Mouse (Mus musculus) layer of hippocampus, adult 9-10 months (tissue): ENCODE data around the gene Epha3.

Experiments used
- DNase-seq: peaks from one replicate; pipeline ENCODE4 v3.0.0; 2022; ENCODE audit warnings: low spot score

The Epha3 gene

DNA sequence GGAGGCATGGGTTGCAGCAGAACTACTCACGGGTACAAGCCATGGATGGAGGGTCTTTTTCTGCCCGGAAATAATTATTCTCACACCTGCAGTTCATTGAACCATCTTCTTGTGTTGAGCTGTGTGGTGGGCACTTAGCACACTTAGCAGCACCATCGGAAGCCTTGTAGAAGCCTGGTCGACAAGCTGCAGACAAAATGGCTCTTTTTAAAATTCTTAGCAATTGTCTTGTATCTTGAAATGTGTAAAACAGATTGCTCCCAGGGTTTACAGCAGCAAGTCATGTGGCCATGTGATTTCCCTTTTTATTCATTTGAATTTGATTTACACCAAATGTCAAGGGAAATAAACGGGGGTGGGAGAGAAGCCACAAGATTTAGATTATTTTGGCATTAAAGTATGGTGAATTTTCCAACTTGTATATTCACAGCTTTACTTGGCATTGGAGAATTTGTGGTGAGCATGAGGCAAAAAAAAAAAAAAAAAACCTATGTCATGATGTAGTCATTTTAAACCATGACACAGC lies 210.5 kb downstream of the Epha3 start:
- DNase-seq: no peak

- no peak for DNase-seq
Observed at GRCm38 (mm10) chr16:63650760-63651159, 213.2 kb downstream of the Epha3 start.

DNA sequence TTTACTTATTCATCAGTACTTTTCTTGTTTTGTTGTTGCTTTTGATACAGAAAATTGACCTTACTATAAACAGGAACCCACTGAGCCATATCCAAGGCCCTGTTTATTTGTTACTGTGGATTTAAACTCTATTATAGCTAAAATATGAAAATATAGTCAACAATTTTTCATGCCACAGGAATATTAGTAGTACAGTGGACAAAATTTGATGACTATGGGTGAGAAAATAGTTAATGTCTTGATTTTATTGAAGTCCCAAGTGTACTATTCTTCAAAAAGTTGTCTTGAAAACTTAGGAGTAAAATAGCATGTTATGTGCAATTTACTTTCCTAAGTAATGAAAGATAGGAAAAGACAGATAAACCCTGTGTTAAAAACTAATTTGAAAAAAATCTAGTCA lies 217.4 kb downstream of the Epha3 start:
- DNase-seq: no peak

- DNase-seq: no peak
Observed at GRCm38 (mm10) chr16:63642641-63643040, 221.3 kb downstream of the Epha3 start.

GRCm38 (mm10) chr16:63641603-63642002 lies 222.4 kb downstream of the Epha3 start:
- DNase-seq: no peak

GRCm38 (mm10) chr16:63638701-63639100 lies 225.3 kb downstream of the Epha3 start:
- DNase-seq: no peak

DNA sequence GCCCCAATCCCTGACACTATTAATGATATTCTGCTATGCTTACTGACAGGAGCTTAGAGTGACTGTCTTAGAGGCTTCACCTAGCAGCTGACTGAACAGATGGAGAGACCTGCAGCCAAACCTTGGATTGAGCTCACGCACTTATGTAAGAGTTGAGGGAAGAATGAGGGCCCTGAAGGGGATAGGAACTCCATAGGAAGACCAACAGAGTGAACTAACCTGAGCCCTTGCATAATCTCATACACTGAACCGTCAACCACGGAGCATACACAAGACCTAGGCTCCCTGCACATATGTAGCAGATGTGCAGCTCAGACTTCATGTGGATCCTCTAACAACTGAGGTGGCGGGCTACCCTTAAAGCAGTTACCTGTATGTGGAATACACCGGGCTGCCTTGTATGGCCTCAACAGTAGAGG lies 230.2 kb downstream of the Epha3 start:
- DNase-seq: no peak

DNA sequence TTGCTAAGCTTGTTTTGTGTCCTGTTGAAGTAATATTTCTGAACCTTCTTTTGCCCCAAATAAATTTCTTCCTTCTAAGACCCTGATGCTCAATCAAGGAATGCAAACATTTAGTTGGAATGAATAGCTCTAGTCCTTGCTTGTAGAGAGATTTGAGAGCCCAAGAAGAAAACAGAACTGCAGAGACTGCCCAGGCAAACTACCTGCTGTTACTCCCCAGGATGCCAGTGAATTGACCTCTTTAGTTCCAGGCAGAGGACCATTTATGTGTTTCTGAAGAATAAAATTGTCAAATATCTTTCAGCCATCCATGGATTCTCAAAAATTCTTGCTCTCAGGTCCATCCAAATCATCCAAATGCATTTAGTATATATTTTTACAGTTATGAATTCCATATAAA lies 238.7 kb downstream of the Epha3 start:
- DNase-seq: no peak

DNA sequence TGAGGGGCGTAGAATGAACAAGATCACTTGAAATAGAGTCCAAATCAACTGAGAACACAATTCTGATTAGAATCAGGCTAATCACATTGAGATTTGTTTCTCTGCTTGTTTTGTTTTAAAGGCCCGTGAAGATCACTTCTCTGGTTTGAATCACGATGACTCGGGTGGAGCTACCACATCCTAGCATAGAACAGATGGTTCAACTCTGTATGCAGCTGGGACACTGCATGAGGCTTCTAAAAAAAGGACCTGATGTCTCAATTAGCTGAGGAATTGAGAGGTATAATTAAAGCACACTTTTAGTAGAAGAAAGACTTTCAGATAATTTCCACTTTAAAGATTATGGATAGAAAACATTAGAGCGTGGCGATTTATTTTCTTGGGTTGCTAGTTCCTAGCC lies 242.1 kb downstream of the Epha3 start:
- no peak for DNase-seq

GRCm38 (mm10) chr16:63615396-63615795 lies 248.6 kb downstream of the Epha3 start:
- DNase-seq: no peak

GRCm38 (mm10) chr16:63613006-63613405 lies 251.0 kb downstream of the Epha3 start:
- no peak for DNase-seq

DNA sequence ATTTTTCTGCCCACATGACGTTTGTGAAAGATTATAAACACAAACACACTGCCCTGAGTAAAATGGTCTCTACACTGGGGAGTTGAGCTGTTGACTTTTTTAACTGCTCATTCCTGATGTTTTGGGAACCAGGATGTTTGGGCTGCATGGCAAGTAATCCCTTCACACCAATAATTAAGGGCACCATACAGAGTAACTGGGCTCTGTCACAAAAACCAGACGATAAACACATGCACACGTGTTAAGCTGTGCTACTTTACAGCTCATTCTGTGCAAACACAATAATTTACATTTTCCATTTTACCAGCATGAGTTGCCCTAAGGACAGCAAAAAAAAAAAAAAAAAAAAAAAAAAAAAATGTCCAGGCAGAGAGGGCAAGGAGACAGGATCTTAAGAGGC lies 263.7 kb downstream of the Epha3 start:
- no peak for DNase-seq

GRCm38 (mm10) chr16:63594656-63595055 lies 269.3 kb downstream of the Epha3 start:
- peak; percentile 2 for DNase-seq

DNA sequence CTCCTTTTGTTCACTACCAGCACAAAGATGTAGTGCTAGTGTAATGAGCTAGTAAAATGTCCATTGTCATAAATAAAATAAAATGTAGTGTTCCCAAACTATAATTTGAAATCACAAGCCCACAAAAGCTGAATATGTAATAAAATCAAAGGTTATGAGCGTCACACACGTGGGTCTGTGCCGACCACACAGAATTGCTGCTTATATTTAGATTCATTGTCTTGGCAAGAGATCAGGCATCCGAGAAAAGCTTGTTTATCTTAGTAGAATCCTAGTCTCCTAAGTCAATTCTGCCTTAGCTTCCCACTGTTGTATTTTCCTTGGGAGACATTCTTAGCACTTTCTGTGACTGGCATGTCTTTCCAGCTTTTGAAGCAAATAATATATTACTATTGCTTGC lies 294.2 kb downstream of the Epha3 start:
- no peak for DNase-seq

- DNase-seq: no peak
Observed at GRCm38 (mm10) chr16:63566106-63566836, 297.7 kb downstream of the Epha3 start.

- DNase-seq: no peak
Observed at GRCm38 (mm10) chr16:63556410-63557146, 307.4 kb downstream of the Epha3 start.

DNA sequence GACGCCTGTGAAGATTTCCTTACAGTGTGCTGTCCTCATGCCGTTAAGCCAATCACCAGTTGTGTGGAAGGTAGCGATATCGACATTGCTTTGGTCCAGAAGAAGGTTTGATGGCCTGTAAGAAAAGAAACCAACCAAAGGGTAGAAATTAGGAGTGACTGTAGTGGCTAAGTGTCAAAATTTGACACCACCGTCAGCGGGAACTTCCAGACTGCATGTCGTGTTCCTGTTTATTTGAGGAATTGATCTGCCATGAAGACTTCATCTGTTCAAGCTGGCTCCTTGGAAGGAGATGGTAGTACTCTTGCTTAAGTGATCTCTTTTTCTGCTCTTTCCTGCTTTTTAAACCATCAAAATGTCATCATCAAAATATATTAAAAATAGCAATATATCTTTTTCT lies 311.4 kb downstream of the Epha3 start:
- no peak for DNase-seq

DNA sequence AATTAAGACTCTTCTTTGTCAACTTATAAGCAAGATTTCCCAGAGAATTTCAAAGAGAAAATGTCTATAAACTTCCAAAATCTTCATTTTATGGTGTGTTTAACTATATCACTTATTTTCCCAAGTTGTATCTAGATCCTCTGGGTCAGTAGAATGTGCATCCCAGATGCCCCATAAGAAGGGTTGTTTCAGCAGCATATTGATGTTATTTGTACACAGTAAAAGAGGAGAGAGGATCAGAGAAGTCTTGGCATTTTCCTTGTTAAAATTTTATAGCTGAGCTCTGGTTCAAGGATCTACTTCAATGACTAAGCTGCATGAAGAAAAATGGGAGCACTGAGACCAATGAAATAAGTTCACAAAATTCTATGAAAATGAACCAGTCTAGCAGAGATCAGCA lies 324.5 kb downstream of the Epha3 start:
- DNase-seq: no peak

DNA sequence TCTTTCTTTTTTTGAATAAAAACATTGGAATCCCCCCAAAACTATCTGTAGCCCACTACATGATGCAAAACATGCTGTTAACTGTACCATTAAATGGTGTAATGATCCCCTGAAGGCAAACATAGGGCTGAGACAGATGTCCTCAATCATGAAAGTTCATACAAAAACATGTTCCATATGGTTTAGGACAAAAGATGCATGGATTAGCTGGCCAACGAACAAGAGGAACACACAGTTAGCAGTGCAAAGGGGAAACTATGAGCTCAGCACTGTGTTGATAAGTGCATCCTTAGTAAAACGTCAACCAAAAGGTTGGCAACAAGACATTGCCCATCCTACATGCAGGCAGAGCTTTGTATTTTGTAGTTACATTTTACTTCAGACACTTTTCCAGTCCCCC lies 335.2 kb downstream of the Epha3 start:
- no peak for DNase-seq

DNA sequence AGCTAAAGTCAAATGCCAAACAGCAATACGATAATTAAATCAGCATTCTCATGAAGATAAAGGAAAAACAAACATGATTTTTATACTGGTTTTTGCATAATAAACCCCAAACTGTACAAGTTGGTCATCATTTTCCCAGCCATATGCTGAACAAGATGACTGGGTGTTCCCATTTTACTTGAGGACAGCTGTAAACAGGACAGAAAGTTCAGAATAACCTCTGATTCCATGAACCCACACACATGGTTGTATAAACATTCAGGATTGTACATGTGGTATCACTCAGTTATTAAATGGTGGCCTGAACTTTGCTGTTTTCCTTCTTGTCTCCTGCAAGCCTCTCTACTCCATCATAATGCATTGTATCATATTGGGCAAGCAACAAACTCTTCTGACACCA lies 346.3 kb downstream of the Epha3 start:
- no peak for DNase-seq

DNA sequence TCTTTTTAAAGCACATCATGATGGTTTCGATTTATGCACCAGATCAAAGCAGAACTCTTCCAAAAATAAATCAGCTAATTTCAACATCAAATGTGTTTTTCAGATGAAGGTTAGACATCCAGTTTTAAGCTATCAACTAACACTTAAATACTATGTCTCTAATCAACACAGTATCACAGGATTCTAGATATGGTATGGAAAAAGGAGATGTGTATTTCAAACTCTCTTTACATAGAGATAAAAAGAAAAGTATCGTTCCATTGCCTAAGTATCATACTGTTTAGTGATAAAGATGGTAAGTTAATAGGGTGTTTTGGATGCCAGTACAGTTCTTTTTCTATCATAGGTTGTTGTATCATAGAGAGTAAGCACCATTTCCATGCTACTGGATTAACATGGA lies 353.9 kb downstream of the Epha3 start:
- no peak for DNase-seq

GRCm38 (mm10) chr16:63506437-63506836 lies 357.5 kb downstream of the Epha3 start:
- DNase-seq: no peak

DNA sequence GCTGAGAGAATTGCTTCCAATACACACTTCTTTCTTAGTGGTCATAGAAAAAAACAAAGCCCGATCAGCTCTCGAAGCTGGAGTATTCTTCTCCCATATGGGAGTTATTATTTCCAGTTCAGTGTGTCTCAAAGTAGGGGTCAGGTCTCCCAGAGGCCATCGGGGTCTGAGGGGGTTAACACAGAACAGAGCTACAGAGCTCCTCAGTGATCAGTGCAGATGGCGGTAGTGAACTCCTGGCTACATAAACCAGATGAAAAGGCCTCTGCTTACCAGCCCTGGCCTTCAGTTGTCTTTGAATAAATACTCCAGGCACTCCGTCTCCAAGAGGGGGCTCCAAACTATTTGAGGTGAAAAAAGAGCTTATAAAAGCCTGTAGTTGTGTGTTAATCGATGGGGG lies 362.5 kb downstream of the Epha3 start:
- no peak for DNase-seq
